Mouse (Mus musculus): ENCODE data around the gene Mical2.

GRCm38 (mm10) chr7:112417598-112417997, 191.9 kb downstream of the Mical2 start:
- TF ChIP-seq CTCF (IDR thresholded peaks at IDR 0.05; ENCODE audit: extremely low read depth, insufficient read length, insufficient replicate concordance, low read depth, low read length) (no peak), POLR2A (IDR thresholded peaks at IDR 0.05; ENCODE audit: low read depth, low read length) (no peak)
